Mouse (Mus musculus): Measurements from ENCODE around the gene Ccdc15.

The Ccdc15 gene

DNA sequence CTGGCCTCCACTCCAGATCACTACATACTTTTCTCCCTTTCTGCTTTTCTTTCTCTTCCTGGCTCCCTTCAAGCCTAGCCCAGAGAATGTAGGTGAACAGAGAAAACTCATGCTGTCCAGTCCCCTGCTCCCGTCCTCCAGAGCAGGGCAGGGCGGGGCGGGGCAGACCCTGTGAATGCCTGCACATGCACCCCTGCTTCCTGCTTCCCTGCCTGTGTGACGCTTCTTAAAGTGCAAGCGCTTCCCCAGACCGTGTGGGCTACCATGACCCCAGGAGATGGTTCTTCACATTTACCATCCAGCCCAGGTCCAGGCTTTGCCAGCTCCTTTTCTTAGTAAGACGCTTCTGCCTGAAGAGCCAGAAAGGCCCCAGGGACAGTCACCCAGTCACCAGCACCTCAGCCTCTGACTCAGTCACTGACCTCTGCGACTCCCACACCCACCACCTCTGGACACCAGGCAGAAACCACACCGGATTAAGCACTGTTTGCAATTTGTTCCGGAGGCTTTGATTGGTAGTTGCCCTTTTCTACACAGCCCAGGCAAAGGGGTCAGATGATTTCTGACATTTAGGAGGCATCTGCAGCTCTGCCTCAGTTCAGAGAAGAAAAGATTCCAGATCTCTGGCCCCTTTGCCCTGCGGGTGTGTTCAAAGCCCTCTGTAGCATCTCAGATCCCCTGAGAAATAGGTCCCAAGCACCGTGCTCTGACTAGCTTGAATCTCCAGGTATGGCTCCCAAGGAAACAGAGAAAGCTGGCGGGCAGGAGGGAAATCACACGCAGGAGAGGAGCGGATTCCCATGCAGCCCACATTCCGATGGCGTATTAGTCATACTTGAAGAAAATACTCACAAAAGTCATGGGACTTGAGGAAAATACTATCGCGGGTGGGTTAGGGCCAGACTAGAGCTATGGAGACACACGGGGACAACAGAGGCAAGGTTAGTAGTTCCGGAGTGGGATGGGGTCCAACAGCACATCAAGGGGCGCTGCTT, 115.7 kb downstream of the Ccdc15 start:
- peak; percentile 18; the same call in 1 of the 2 replicates for ATAC-seq (ENCODE audit: low TSS enrichment)

DNA sequence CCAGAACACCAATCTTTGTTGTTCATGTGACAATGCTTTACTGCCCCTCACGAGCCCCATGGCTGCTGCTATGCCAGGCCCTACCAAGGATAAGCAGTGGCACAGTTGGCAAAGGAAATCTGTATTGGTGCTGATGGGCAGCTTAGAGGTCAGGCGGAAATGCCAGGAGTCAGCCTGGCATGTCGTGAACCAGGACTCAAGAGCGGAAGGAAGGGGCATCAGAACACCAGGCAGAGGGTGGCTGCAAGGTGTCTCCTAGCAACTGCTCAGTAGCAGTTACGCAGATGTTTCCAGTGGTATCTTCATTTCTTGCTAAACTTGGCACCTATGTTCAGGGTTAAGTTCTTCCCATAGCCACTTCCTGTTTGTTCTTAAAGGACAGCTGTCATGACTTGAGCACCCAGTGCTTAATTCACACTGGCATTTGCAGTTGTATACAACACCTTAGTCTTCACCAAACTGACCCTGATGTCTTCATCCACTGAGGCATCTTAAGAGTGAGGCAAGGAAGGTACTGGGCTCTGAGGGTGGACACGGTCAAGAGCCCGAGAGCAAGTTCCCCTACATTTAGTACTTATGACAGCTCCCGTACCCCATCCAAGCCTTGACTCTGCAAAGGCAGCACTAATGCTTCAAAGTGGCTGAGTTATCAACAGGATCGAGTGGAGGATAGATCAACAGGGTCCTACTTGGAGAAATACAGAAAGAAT, 117.6 kb downstream of the Ccdc15 start:
- no peak for ATAC-seq (ENCODE audit: low TSS enrichment)

DNA sequence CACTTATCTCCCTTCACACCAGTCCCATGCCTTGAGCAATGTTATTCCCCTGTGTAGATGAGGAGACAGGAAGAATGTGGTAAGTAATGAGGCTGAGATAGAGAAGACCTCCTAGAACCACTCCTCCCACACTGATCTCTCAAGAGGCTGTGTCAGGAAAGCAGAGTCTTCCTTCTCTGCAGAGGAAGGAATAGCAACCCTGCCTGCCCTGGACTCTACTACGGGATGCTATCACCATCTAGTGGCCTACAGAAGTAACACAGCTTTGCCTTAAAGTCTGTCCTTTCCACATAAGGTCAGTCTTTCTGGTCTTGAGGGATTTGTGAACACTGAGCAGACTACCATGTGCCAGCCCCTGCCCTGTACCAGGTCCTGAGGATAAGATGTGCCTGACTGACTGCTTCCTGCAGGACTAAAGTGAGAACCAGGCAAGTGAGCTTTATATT, 118.3 kb downstream of the Ccdc15 start:
- ATAC-seq (ENCODE audit: low TSS enrichment), result peak; percentile 89

All from frontal cortex, adult (tissue).